Mouse (Mus musculus): Measurements from ENCODE around the gene Gdpd1. TPM values are rescaled to one million over a fixed set of nuclear protein-coding genes. Genes with fewer than 3 reads are reported as not detected.
"Not testable (repeated sequence)": the region's sequence is repeated elsewhere in the genome, so short reads cannot be mapped to it uniquely, and the experiment has no call there.

Gene Gdpd1
- polyA plus RNA-seq, 1 experiment from 2014 or later = 66.5 TPM

- no peaks in the 10 kb centered on the region for H3K36me3 ChIP-seq (ENCODE audit: insufficient read depth, low read length)
- H3K9ac ChIP-seq (replicated peaks; ENCODE audit: low read depth) = no peak overlapping the region
- H3K4me3 ChIP-seq (ENCODE audit: low read depth, low read length) = no peak overlapping the region
- no peaks in the 10 kb centered on the region for H3K9me3 ChIP-seq (ENCODE audit: low read length)
- peak; percentile 25 for DNase-seq (ENCODE audit: low spot score)
- TF ChIP-seq CTCF (IDR thresholded peaks at IDR 0.05) (no peak), EP300 (IDR thresholded peaks at IDR 0.05) (no peak)
- H3K4me1 ChIP-seq (ENCODE audit: insufficient read depth, low read depth, low read length) = no peaks in the 10 kb centered on the region
- H3K27ac ChIP-seq (ENCODE audit: low read length) = no peak overlapping the region
- H3K27me3 ChIP-seq (replicated peaks; ENCODE audit: insufficient read depth, low read length) = no peaks in the 10 kb centered on the region
- ATAC-seq = no peak
- no peak overlapping the region for H3K4me2 ChIP-seq (replicated peaks; ENCODE audit: low read depth, low read length)
- WGBS = 49% methylated on average over 3 of the region's 3 CpGs
These were observed 11.8 kb downstream of the Gdpd1 start for GRCm38 (mm10) chr11:87062087-87062486.

- no peak for ATAC-seq
- H3K4me2 ChIP-seq (replicated peaks; ENCODE audit: low read depth, low read length) = no peak overlapping the region
- no peak overlapping the region for H3K9ac ChIP-seq (replicated peaks; ENCODE audit: low read depth)
- TF ChIP-seq CTCF (IDR thresholded peaks at IDR 0.05) (no peak), EP300 (IDR thresholded peaks at IDR 0.05) (no peak)
- 100% methylated on average over 2 of the region's 2 CpGs for WGBS
- DNase-seq (ENCODE audit: low spot score) = no peak
- no peak overlapping the region for H3K27ac ChIP-seq (ENCODE audit: low read length)
- no peaks in the 10 kb centered on the region for H3K4me1 ChIP-seq (ENCODE audit: insufficient read depth, low read depth, low read length)
- H3K36me3 ChIP-seq (ENCODE audit: insufficient read depth, low read length) = no peaks in the 10 kb centered on the region
- no peak overlapping the region for H3K4me3 ChIP-seq (ENCODE audit: low read depth, low read length)
- H3K9me3 ChIP-seq (ENCODE audit: low read length) = no peaks in the 10 kb centered on the region
- H3K27me3 ChIP-seq (replicated peaks; ENCODE audit: insufficient read depth, low read length) = no peaks in the 10 kb centered on the region
These were observed 13.5 kb downstream of the Gdpd1 start for GRCm38 (mm10) chr11:87060410-87060809.

GRCm38 (mm10) chr11:87056286-87056685 is 17.6 kb downstream of the Gdpd1 start:
- Histone ChIP-seq H3K4me1 (ENCODE audit: insufficient read depth, low read depth, low read length) (no peaks in the 10 kb centered on the region), H3K4me2 (replicated peaks; ENCODE audit: low read depth, low read length) (no peak overlapping the region), H3K9me3 (ENCODE audit: low read length) (no peaks in the 10 kb centered on the region), H3K27ac (ENCODE audit: low read length) (no peak overlapping the region), H3K4me3 (ENCODE audit: low read depth, low read length) (no peak overlapping the region), H3K9ac (replicated peaks; ENCODE audit: low read depth) (no peak overlapping the region), H3K36me3 (ENCODE audit: insufficient read depth, low read length) (no peaks in the 10 kb centered on the region), H3K27me3 (replicated peaks; ENCODE audit: insufficient read depth, low read length) (no peaks in the 10 kb centered on the region)
- ATAC-seq = no peak
- no peak for TF ChIP-seq EP300 (IDR thresholded peaks at IDR 0.05)
- TF ChIP-seq CTCF (IDR thresholded peaks at IDR 0.05) = no peak
- WGBS = 76% methylated on average over 6 of the region's 6 CpGs
- no peak for DNase-seq (ENCODE audit: low spot score)

GRCm38 (mm10) chr11:87048900-87049299 is 25.0 kb downstream of the Gdpd1 start:
- not testable (repeated sequence) for DNase-seq (ENCODE audit: low spot score); ATAC-seq; H3K9me3 ChIP-seq (ENCODE audit: low read length); H3K9ac ChIP-seq (replicated peaks; ENCODE audit: low read depth); H3K4me2 ChIP-seq (replicated peaks; ENCODE audit: low read depth, low read length); H3K4me1 ChIP-seq (ENCODE audit: insufficient read depth, low read depth, low read length); H3K36me3 ChIP-seq (ENCODE audit: insufficient read depth, low read length); H3K27me3 ChIP-seq (replicated peaks; ENCODE audit: insufficient read depth, low read length); H3K4me3 ChIP-seq (ENCODE audit: low read depth, low read length); H3K27ac ChIP-seq (ENCODE audit: low read length)
- 85% methylated on average over 7 of the region's 7 CpGs for WGBS

- H3K36me3 ChIP-seq (ENCODE audit: insufficient read depth, low read length) = no peaks in the 10 kb centered on the region
- H3K9me3 ChIP-seq (ENCODE audit: low read length) = no peaks in the 10 kb centered on the region
- H3K9ac ChIP-seq (replicated peaks; ENCODE audit: low read depth) = no peak overlapping the region
- no peak overlapping the region for H3K4me3 ChIP-seq (ENCODE audit: low read depth, low read length)
- no peak for TF ChIP-seq EP300 (IDR thresholded peaks at IDR 0.05)
- no peak for TF ChIP-seq CTCF (IDR thresholded peaks at IDR 0.05)
- no peak overlapping the region for H3K4me2 ChIP-seq (replicated peaks; ENCODE audit: low read depth, low read length)
- no peaks in the 10 kb centered on the region for H3K27me3 ChIP-seq (replicated peaks; ENCODE audit: insufficient read depth, low read length)
- H3K27ac ChIP-seq (ENCODE audit: low read length) = no peak overlapping the region
- 77% methylated on average over 5 of the region's 5 CpGs for WGBS
- H3K4me1 ChIP-seq (ENCODE audit: insufficient read depth, low read depth, low read length) = no peaks in the 10 kb centered on the region
- no peak for DNase-seq (ENCODE audit: low spot score)
- ATAC-seq = no peak
These were observed 26.9 kb downstream of the Gdpd1 start for GRCm38 (mm10) chr11:87046968-87047367.

- no peak for ATAC-seq
- no peaks in the 10 kb centered on the region for H3K36me3 ChIP-seq (ENCODE audit: insufficient read depth, low read length)
- no peak for TF ChIP-seq EP300 (IDR thresholded peaks at IDR 0.05)
- no peak for TF ChIP-seq CTCF (IDR thresholded peaks at IDR 0.05)
- no peaks in the 10 kb centered on the region for H3K4me1 ChIP-seq (ENCODE audit: insufficient read depth, low read depth, low read length)
- no peaks in the 10 kb centered on the region for H3K9me3 ChIP-seq (ENCODE audit: low read length)
- no peak for DNase-seq (ENCODE audit: low spot score)
- WGBS = 79% methylated on average over 3 of the region's 3 CpGs
- H3K27me3 ChIP-seq (replicated peaks; ENCODE audit: insufficient read depth, low read length) = no peaks in the 10 kb centered on the region
- H3K4me2 ChIP-seq (replicated peaks; ENCODE audit: low read depth, low read length) = no peak overlapping the region
- no peak overlapping the region for H3K27ac ChIP-seq (ENCODE audit: low read length)
- H3K4me3 ChIP-seq (ENCODE audit: low read depth, low read length) = no peak overlapping the region
- H3K9ac ChIP-seq (replicated peaks; ENCODE audit: low read depth) = no peak overlapping the region
These were observed 30.8 kb downstream of the Gdpd1 start for GRCm38 (mm10) chr11:87043052-87043451.

- peak; percentile 95 for DNase-seq (ENCODE audit: low spot score)
- Histone ChIP-seq H3K27me3 (replicated peaks; ENCODE audit: insufficient read depth, low read length) (no peaks in the 10 kb centered on the region), H3K27ac (ENCODE audit: low read length) (peak overlapping the region; percentile 81), H3K4me3 (ENCODE audit: low read depth, low read length) (no peak overlapping the region), H3K36me3 (ENCODE audit: insufficient read depth, low read length) (no peaks in the 10 kb centered on the region), H3K4me1 (ENCODE audit: insufficient read depth, low read depth, low read length) (no peaks in the 10 kb centered on the region), H3K4me2 (replicated peaks; ENCODE audit: low read depth, low read length) (no peak overlapping the region), H3K9me3 (ENCODE audit: low read length) (no peaks in the 10 kb centered on the region), H3K9ac (replicated peaks; ENCODE audit: low read depth) (no peak overlapping the region)
- ATAC-seq = peak; percentile 97
- TF ChIP-seq EP300 (IDR thresholded peaks at IDR 0.05) (peak; percentile 99), CTCF (IDR thresholded peaks at IDR 0.05) (no peak)
- 43% methylated on average over 9 of the region's 9 CpGs for WGBS
These were observed 34.4 kb downstream of the Gdpd1 start for GRCm38 (mm10) chr11:87039307-87039963.

Measured in lung, postnatal 0 days (tissue).